Mouse (Mus musculus): ENCODE data around the gene Mbnl2. TPM values are rescaled to one million over a fixed set of nuclear protein-coding genes. Genes with fewer than 3 reads are reported as not detected.

The Mbnl2 gene
- polyA plus RNA-seq, 2 experiments from 2014 or later, result 44.6 to 46.0 TPM

GRCm38 (mm10) chr14:120298439-120298838 is 23.0 kb downstream of the Mbnl2 start:
- no peak for ATAC-seq

- no peak for ATAC-seq
These were observed 24.2 kb downstream of the Mbnl2 start for GRCm38 (mm10) chr14:120299716-120300115.

- ATAC-seq, result no peak
These were observed 24.7 kb downstream of the Mbnl2 start for GRCm38 (mm10) chr14:120300191-120300590.

GRCm38 (mm10) chr14:120300814-120301213 is 25.3 kb downstream of the Mbnl2 start:
- ATAC-seq, result no peak

- ATAC-seq, result no peak
These were observed 27.6 kb downstream of the Mbnl2 start for GRCm38 (mm10) chr14:120302913-120303548.

GRCm38 (mm10) chr14:120306229-120306628 is 30.8 kb downstream of the Mbnl2 start:
- ATAC-seq, result peak; percentile 80

GRCm38 (mm10) chr14:120307356-120307755 is 31.9 kb downstream of the Mbnl2 start:
- no peak for ATAC-seq

GRCm38 (mm10) chr14:120307963-120308362 is 32.5 kb downstream of the Mbnl2 start:
- ATAC-seq, result no peak

- ATAC-seq, result no peak
These were observed 34.2 kb downstream of the Mbnl2 start for GRCm38 (mm10) chr14:120309691-120310090.

GRCm38 (mm10) chr14:120311330-120312097 is 36.0 kb downstream of the Mbnl2 start:
- ATAC-seq, result no peak

- peak; percentile 71 for ATAC-seq
These were observed 37.4 kb downstream of the Mbnl2 start for GRCm38 (mm10) chr14:120312661-120313406.

GRCm38 (mm10) chr14:120313466-120313865 is 38.0 kb downstream of the Mbnl2 start:
- ATAC-seq, result peak; percentile 64

- ATAC-seq, result no peak
These were observed 40.3 kb downstream of the Mbnl2 start for GRCm38 (mm10) chr14:120315721-120316120.

GRCm38 (mm10) chr14:120318326-120318935 is 43.0 kb downstream of the Mbnl2 start:
- ATAC-seq, result no peak

GRCm38 (mm10) chr14:120318974-120319731 is 43.7 kb downstream of the Mbnl2 start:
- ATAC-seq, result no peak

GRCm38 (mm10) chr14:120322041-120322440 is 46.6 kb downstream of the Mbnl2 start:
- no peak for ATAC-seq

GRCm38 (mm10) chr14:120323111-120323510 is 47.6 kb downstream of the Mbnl2 start:
- ATAC-seq, result no peak

GRCm38 (mm10) chr14:120324061-120324791 is 48.8 kb downstream of the Mbnl2 start:
- no peak for ATAC-seq

- ATAC-seq, result no peak
These were observed 49.5 kb downstream of the Mbnl2 start for GRCm38 (mm10) chr14:120324883-120325480.

GRCm38 (mm10) chr14:120325673-120326072 is 50.2 kb downstream of the Mbnl2 start:
- peak; percentile 47 for ATAC-seq

- ATAC-seq, result no peak
These were observed 55.0 kb downstream of the Mbnl2 start for GRCm38 (mm10) chr14:120330454-120330853.

Data from activated CD4-positive, CD25-positive, alpha-beta regulatory T cell, adult 4 months (primary cell).